Mouse (Mus musculus): ENCODE data around the gene Enho. TPM values are rescaled to one million over a fixed set of nuclear protein-coding genes. Genes with fewer than 3 reads are reported as not detected.
A peak's percentile ranks its signal among the peaks of the same experiment; 100 is the strongest.

Gene Enho
- total RNA-seq, 2 experiments from 2014 or later: 61.8 to 62.2 TPM

DNA sequence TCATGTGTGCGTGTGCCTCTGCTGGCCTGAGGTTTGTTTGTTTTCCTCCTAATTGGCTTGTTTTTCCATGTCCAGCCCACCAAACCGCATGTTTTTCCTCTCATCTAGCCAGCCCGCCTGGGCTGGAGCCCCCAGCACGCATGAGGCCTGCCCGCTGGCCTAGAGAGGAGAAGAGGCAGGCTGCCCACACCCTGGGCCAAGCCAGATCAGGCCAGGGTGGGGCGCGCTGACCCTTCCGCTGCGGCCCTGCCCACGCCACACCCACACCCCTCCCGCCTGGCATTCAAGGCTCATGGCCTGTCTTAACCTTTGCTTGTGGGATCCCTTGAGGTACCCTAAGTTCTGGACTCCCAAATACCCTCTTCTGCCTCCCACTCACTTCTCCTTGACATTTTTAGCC lies 26.5 kb upstream of the Enho start:
- no peak for DNase-seq (ENCODE audit: extremely low spot score in 1 of 2, low spot score in 2 of 2)
- intact Hi-C loops (cut with DNase I): no loop called here

DNA sequence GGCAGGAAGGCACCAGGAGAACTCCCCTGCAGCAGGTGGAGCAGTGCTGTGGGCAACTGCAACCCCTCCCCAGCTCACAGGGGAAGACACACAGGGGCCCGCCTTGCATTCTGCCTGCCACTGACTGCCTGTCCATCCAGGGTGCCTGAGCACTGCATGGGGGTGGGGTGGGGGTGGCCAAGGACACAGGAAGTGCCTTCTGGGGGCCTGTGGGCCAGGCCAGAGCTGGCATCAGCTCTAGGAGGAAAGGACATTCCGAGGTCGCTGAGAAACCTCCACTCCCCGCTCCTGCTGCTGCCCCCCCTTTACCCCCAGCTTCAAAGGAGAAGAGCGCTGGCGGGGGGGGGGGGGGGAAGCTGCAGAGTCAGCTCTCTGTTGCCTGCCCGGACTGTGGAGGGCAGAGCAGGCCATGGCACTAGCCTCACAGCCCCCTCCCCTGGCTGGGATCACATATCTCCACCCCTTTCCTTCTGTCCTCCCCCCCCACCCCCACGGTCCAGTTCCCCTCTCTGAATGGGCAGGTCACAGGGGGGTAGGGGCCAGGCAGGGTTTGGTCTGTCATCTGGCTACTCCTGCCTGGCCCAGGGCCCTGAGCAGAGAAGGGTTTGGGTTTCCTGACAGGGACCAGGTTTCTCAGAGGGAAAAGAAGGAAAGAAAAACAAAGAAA lies 25.0 kb upstream of the Enho start:
- intact Hi-C loops (cut with DNase I): no loop called here

DNA sequence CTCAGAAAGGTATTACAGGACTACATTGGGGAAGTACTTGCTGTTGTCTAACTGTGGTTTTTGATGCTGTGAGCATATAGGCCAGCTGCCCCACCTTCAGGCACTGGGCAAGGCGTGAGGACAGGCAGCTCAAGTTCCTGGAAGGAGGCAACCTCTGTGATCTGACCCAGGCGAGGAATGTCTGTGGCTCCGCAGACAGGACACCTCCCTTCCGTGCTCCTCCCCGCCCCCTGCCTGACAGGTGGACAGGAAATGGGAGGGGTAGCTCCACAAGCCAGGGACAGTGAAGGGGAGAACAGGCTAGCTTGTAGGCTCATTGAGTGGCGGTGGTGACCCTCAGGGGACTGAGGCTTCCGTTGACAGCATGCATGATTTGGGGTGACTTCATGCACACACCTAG lies 24.4 kb upstream of the Enho start:
- intact Hi-C loops (cut with DNase I): no loop called here
- DNase-seq (ENCODE audit: extremely low spot score in 1 of 2, low spot score in 2 of 2): no peak

More for the DNA sequence above, 25.0 kb upstream of the Enho start:
- no peak for DNase-seq (ENCODE audit: extremely low spot score in 1 of 2, low spot score in 2 of 2)

DNA sequence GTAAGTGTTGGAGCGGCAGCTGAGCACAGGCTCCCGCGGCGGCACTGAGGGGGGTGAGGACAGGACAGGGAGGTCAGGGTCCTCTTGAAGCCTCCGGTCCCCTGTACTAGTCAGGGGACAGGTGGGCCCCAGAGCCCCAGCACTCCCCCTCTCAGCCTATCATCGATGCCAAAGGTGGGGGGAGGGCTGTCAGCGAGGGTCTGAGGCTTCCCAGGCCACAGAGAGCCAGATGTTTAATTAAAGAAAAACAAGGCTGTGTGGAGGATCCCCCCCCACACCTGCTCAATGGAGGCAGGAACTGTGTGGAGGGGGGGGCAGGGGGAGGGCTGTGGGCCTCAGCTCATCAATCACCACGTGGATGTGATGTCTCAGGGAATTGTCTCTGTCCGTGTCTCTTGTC lies 23.5 kb upstream of the Enho start:
- intact Hi-C loops (cut with DNase I): no loop called here
- DNase-seq (ENCODE audit: extremely low spot score in 1 of 2, low spot score in 2 of 2): no peak

DNA sequence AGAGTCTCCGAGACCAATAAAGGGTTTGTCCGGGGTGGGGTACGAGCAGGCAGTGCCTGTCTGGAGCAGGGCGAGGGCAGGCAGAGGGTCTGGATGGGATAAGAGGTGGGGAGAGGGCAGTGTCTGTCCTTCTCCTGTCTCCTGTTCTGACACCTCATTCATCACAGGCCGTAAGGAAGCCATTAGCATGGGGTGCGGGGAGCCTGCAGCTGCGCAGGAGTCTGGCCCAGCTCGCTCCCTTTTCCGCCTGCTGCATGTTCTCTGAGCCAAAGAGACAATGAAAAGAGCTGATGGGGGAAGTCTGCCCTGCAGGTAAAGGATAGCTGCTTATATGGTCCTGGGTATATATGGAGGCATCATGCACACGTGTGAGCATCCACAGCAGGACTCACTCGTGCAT lies 22.6 kb upstream of the Enho start:
- intact Hi-C loops (cut with DNase I): no loop called here
- no peak for DNase-seq (ENCODE audit: extremely low spot score in 1 of 2, low spot score in 2 of 2)

DNA sequence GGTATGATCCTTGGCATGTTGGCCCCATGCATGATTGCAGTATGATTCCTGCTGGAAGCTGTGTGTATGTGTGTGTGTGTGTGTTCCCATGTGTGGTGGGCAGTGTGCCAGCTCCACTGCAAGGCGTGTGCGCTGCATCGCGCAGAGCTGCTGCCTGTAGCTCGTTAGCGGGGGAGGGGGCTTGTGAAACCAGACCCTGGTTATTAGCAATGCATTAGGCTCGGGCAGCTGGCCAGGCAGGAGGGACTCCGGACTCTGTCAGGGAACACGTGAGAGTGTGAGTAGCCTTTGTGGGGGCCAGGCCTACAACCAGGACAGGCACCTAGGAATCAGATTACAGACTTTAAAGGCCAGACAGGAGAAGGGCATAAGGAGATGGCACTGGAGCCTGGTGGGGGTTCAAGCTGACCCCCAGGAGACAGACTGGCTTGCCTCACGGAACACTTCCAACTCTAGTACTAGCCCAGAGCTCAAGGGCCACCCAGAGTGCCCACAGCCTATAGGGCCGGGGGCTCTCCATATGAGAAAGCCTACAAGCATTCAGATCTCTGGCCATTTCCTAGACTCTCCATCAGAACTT lies 20.8 kb upstream of the Enho start:
- peak in 1 of 2 experiments; percentile 63 for DNase-seq (ENCODE audit: extremely low spot score in 1 of 2, low spot score in 2 of 2)
- intact Hi-C loops (cut with DNase I): no loop called here

DNA sequence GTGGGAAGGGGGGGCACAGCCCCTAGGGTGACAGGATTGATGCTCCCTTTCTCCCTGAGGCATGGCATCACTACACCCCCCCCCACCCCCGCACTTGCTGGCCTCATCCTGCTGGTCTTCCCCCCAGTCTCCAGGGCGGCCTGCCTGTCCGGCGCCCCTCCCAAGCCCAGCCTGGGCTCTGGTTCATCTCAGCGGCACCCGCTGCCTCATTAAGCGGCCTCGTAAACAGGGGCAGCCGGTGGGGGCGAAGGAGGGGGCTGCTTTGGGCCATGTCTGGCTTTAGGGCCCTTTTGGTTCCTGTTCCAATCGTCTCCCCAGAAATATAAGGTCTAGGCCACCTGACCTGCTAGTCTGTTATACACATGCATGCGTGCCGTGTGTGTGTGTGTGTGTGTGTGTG lies 19.4 kb upstream of the Enho start:
- intact Hi-C loops (cut with DNase I): no loop called here
- no peak for DNase-seq (ENCODE audit: extremely low spot score in 1 of 2, low spot score in 2 of 2)

DNA sequence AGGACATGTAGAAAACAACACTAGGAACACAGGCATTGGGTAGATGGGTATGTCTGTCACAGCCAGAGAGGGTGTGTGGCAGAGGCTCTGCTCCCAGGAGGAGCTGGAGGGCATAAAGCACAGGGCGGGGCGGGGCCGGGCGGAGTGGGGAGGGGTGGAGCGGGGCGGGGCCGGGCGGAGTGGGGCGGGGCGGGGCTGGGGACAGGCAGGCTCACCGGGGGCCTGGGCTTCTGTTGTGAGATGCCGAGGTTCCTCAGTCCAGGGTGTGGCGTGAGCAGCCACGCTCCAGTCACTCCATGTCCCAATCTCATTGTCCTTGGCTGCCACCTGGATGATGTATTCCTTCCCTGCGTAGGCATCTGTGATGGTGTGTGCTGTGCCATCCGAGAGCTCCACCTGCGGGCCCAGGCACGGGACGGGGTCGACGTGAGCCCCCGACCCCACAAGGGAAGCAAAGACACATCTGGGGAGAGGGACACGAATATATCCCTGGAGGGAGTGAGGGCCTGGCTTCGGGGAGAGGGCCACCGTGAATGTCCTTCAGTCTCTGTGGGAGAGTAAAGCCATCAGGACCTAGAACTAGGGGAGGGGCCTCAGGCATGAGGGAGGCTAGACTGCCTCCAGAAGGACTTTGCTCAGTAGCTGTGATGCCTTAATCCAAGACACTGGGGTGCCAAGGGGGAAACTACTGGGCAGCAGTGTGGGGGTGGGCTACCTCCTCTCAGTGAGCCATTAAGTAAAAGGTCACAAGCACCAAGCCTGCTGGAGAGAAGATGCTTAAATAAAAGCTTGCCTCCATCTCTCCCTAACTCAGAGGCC lies 18.7 kb upstream of the Enho start:
- no peak for DNase-seq (ENCODE audit: extremely low spot score in 1 of 2, low spot score in 2 of 2)
- intact Hi-C loops (cut with DNase I): no loop called here

DNA sequence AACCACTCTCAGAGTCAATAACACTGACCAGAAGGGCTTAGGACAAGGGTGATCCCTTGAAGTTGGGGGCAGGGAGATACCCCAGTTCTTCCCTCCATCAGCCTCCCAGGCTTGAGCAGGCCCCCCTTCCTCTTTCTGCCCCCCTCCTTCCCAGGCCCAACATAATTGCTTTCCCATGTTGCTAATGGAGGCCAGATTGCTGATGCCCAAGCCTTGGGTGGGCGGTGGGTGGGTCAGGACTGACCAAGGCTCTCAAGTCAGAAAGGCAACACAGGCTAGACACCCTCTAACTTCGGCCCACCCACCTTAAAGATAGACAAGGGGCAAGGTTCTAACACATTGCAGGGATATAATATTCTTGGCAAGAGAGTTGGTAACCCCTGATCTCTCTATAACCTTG lies 15.4 kb upstream of the Enho start:
- intact Hi-C loops (cut with DNase I): no loop called here

DNA sequence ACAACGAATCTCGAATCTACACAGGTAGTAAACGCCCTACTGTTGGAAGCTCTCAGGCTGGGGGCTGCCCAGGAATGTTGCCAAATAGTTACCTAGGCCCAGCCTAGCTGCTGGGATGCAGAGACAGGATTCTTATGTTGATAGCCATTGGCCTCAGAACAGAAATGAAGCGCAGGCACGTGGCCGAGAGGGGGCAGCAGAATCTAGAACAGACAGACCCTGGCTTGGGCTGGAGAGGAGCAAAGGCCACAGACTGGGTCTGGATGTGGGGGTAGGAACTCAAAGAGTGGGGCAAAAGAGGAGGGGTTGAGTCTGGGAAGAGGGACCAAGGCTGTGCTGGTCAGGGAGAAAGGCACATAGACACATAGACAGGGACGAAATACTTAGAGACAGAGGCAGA lies 14.1 kb upstream of the Enho start:
- intact Hi-C loops (cut with DNase I): loop anchor here (5.0 kb wide), 1 partner anchor 102 kb away; no protein-coding TSS in a partner anchor
- DNase-seq (ENCODE audit: extremely low spot score in 1 of 2, low spot score in 2 of 2): peak in 1 of 2 experiments; percentile 66

More for the DNA sequence above, 15.4 kb upstream of the Enho start:
- DNase-seq (ENCODE audit: extremely low spot score in 1 of 2, low spot score in 2 of 2): no peak

DNA sequence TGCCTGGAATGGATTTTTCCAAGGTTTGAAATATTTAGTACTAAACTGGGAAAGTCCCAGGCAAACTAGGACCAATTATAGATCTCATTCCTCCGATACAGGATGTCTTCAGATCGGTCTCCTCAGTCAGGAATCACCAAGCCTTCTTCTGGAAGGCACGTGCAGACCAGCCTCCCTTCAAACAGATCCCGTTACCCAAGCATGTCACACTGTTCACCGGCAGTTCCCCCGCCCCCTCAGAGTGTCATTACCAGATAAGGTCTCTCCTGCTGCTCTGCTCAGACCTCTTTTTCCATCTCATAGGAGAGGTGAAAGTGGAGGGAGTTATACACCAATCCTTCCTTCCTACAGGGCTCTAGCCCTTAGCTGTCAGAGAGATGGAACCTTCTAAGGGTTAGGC lies 13.6 kb upstream of the Enho start:
- intact Hi-C loops (cut with DNase I): loop anchor here (5.0 kb wide), 1 partner anchor 101 kb away; no protein-coding TSS in a partner anchor
- DNase-seq (ENCODE audit: extremely low spot score in 1 of 2, low spot score in 2 of 2): no peak

DNA sequence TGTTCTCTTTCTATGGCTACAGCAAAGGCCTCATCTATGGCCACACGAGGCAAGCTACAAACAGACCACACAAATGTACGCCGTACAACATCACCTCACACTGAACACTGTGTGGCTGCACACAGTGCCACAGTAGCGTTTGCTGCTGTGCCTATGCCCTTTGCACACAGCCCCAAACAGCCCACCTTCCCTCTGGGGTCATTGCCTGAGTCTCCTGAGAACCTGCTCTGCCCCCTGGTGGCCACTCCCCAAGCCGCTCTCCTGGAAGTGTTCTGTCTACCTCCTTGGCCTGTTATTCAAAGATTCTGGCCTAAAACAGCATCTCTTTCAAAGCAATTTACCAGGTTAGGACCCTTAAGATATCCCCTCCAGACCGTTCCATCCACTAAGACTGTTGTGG lies 13.2 kb upstream of the Enho start:
- intact Hi-C loops (cut with DNase I): loop anchor here (5.0 kb wide), 1 partner anchor 101 kb away; no protein-coding TSS in a partner anchor
- peak; percentile 64 to 82 for DNase-seq (ENCODE audit: extremely low spot score in 1 of 2, low spot score in 2 of 2)

DNA sequence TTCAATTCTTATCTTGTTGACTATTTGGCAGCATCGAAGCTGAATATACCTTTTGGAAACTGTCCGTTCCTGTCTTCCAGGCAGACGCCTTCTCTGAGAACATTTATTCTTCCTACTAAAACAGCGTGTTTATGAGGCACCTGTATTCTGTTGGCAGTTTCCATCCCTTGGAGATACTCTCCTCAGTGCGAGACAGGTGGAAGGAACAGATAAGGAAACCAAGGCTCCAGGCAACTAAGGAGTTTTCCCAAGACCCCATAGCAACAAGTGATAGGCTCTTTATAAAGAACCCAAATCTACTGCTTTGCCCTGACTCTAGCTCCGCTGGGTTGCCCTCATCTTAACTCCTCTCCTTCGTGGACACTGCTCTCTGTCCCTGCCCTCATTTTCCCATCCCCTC lies 8.5 kb upstream of the Enho start:
- DNase-seq (ENCODE audit: extremely low spot score in 1 of 2, low spot score in 2 of 2): no peak
- intact Hi-C loops (cut with DNase I): no loop called here

DNA sequence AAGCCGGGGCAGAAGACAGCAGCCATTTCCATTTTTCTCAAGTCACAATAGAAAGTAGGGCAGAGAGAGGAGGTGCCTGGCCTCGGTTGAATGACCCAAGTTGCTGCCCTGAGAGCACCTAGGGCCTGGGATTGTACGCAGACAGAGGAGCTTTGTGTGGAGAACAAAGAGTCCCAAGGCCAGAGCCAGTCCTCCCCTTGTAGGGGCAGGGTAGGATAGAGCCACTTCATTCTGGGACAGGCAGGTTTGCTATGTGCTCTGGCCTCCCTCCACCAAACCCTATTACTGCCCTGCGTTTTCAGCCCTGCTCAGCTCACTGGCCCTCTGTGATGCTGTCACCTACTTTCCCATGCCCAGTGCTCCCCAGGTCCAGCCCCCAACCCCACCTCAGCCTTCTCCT lies 8.0 kb upstream of the Enho start:
- intact Hi-C loops (cut with DNase I): no loop called here
- DNase-seq (ENCODE audit: extremely low spot score in 1 of 2, low spot score in 2 of 2): no peak

DNA sequence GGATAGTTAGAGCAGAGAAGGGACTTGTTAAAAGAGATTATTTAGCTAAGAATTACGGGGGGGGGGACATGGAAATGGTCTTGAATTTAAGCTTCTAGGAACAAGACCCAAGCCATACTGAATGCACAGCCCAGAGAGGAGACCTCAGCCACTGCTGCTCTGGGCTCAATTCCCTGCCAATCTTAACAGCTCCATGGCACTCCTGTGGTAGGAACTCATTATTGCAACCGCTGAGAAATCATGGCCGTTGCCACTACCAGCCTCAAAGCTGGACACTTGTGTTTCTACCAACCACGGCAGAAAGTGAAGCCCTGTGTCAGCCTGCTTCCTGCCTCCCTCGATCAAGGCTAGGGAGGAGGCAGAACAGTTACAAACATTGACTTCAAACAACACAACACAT lies 5.4 kb upstream of the Enho start:
- no peak for DNase-seq (ENCODE audit: extremely low spot score in 1 of 2, low spot score in 2 of 2)
- intact Hi-C loops (cut with DNase I): no loop called here

DNA sequence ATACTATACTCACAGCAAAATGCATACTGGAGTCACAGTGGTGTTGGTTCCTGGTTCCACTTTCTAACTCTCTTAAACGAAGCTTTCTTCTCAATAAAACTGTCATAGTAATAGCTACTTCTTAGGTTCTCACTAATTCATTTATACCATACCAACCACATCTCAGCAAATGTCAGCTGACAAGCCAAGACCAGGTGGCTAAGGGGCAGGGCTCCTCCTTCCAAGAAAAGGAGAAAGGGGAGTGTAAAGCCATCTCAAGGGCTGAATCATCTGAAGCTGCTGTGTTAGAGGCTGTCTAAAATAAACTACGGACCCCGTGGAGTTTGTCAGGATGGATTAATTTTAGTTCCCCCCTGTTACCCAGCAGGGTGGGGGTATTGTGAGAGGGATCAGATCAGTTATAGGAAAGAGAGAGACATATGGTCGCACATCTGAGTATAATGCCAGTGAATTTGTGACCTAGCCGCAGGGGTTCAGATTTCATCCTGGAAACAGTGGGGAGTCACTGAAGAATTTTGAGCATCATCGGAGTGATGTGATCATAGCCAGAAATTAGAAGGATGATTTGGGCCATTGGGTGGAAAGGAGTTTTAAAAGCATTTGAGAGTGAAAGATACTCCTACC lies 1.2 kb upstream of the Enho start:
- intact Hi-C loops (cut with DNase I): no loop called here
- no peak for DNase-seq (ENCODE audit: extremely low spot score in 1 of 2, low spot score in 2 of 2)

DNA sequence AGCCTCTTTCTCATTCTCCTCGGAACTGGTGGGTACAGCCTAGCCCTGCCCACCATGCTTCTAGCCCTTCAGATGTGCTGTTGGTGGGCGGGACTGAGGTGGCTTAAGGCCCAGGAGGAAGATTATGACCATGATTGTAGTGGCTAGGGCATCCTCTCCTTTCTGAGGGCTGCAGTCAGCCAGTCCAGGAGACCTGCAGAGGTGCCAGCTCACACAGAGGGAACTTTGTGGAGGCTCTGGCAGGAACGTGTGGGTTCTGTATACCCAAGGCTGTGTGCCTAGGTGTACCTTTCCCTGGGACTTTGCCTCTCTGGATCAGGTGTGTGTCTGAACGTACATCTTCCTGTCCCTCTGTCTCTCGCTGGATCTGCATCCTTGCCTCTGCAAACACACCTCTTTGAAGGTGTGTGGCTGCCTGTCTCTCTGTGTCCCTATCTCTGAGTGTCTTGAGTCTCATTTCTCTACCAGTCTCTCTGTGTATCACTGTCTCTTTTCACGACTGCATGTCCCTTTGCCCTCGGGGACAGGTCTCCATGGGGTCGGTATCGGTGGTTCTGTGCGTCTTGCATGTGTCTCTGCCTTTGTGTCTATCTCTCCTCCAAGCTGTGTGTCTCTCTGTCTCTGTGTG lies 796 bp downstream of the Enho start:
- intact Hi-C loops (cut with DNase I): no loop called here
- DNase-seq (ENCODE audit: extremely low spot score in 1 of 2, low spot score in 2 of 2): no peak

DNA sequence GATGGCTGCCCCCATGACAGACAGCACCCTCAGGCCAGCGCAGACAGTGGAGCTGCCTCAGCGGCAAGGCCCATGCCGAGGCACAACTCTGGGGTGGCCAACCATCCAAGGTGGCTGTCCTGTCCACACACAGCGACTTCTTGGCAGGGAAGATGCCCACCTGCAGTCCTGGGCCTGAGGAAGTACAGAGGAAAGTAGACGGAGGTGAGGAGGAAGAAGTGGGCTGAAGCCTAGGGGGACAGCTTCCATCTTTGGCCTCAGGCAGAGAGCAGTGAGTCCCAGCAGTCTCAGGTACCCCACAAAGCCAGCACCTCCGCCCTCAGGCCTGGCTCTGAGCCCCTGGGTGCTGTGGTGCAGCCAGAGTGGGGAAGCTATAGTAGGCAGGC lies 1.3 kb downstream of the Enho start:
- DNase-seq (ENCODE audit: extremely low spot score in 1 of 2, low spot score in 2 of 2): no peak
- intact Hi-C loops (cut with DNase I): no loop called here

DNA sequence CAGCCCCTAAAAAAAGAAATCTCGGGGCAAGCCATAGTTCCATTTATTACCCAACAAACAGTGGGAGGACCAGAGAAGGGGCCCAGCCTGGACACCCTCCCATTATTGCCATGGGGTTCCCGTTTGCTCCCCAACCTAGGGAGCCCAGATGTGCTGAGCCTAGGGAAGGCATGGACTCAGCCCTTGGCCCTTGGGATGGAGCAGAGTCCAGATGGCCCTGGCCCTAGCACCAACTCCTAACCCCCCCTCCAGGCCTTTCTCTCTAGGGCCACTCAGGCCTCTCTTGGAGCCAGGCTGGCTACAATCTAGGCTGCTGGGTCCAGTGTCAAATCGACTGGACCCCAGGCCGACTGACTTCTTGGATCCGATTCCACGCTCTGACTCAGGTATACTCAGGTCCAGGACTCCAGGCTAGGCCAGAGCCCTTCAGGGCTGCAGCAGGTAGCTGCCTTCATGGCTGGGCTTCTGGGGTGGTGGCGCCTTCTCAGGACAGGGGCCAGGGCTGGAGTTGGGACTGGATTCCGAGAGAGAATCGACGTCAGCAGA lies 1.9 kb downstream of the Enho start:
- intact Hi-C loops (cut with DNase I): no loop called here
- DNase-seq (ENCODE audit: extremely low spot score in 1 of 2, low spot score in 2 of 2): no peak
